Mouse (Mus musculus): ENCODE measurements around the gene Rsu1.

DNA sequence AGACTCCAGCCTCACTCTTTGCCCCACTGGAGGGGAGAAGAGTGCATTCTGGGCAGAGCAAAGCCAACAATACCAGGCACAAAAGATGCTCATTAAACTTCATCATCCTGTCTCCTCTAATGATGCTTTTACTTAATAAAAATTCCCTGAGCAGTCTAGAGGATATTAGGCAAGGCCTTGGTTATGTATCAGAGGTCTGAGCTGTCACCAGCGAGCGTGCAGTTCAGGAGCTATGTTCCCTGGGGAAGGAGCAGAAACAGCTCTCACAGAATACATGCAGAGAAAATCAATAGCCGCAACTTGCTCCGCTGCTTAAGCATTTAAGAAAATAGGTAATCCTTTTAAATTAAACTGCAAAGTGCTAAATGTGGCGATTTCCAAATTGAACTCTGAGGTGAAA, 187.0 kb downstream of the Rsu1 start:
- TF ChIP-seq CTCF (IDR thresholded peaks at IDR 0.05) (no peak), EP300 (IDR thresholded peaks at IDR 0.05) (no peak)
